ENCODE assay signal across 8 mouse cellular contexts in genomic region chr1:159783842-159784241, GRCm38 (mm10).
DNase-seq lines count a peak whose midpoint lies in the region; ATAC-seq and TF ChIP-seq lines count a peak whose summit lies in the region.

No protein-coding gene starts in this region.

- no peaks in the 10 kb centered on the region for H3K79me2 ChIP-seq in heart, adult 2 months (replicated peaks; ENCODE audit: control insufficient read depth, insufficient read depth, low read length)

- H3K36me3 ChIP-seq in heart, adult 2 months (ENCODE audit: control insufficient read depth, insufficient read depth, low read length), result no peaks in the 10 kb centered on the region
- H3K36me3 ChIP-seq in heart, embryonic 12.5 days, result no peaks in the 10 kb centered on the region
- H3K36me3 ChIP-seq in thymus, adult 2 months (ENCODE audit: control insufficient read depth, insufficient read depth, low read length), result no peaks in the 10 kb centered on the region

- no peak for TF ChIP-seq POLR2A in heart, adult 2 months (IDR thresholded peaks at IDR 0.05; ENCODE audit: insufficient read depth, low read depth, low read length)
- TF ChIP-seq POLR2A in thymus, adult 2 months (IDR thresholded peaks at IDR 0.05; ENCODE audit: control insufficient read depth, extremely low read depth, insufficient read depth, low read length, poor library complexity), result no peak

- H3K27me3 ChIP-seq in heart, adult 2 months (ENCODE audit: control insufficient read depth, insufficient read depth, low read length), result no peaks in the 10 kb centered on the region
- 0 out of 2 replicates have a peak, but pooled peaks cover 3% of the 10 kb centered on the region for H3K27me3 ChIP-seq in heart, embryonic 12.5 days (replicated peaks)
- H3K27me3 ChIP-seq in thymus, adult 2 months (ENCODE audit: control insufficient read depth, insufficient read depth, low read length), result no peaks in the 10 kb centered on the region

- TF ChIP-seq EP300 in heart, adult 2 months (IDR thresholded peaks at IDR 0.05; ENCODE audit: insufficient read depth, low read depth, low read length), result no peak

- peak; percentile 9 to 46 for DNase-seq in heart, adult 2 months
- DNase-seq in urinary bladder, postnatal 14 days (ENCODE audit: low spot score), result peak; percentile 32
- DNase-seq in urinary bladder, adult 2 months (ENCODE audit: low spot score), result no peak
- DNase-seq in cerebellum, adult 9-11 months, result peak; percentile 52
- DNase-seq in heart, postnatal 36 days, result peak; percentile 37 to 43
- DNase-seq in lung, adult 18-20 months, result peak; percentile 3 to 27
- DNase-seq in thymus, adult 2 months, result peak; percentile 46

- H3K27ac ChIP-seq in heart, adult 2 months, result no peak overlapping the region
- no peak overlapping the region for H3K27ac ChIP-seq in heart, embryonic 12.5 days (ENCODE audit: poor library complexity, severe bottlenecking)
- H3K27ac ChIP-seq in thymus, adult 2 months (ENCODE audit: control insufficient read depth, insufficient read depth, low read length), result no peak overlapping the region

- no peaks in the 10 kb centered on the region for H3K4me1 ChIP-seq in heart, adult 2 months (ENCODE audit: control insufficient read depth, insufficient read depth, low read length)
- H3K4me1 ChIP-seq in heart, embryonic 12.5 days (replicated peaks), result no peaks in the 10 kb centered on the region
- H3K4me1 ChIP-seq in thymus, adult 2 months (replicated peaks; ENCODE audit: control insufficient read depth, insufficient read depth, low read length), result no peaks in the 10 kb centered on the region

- no peaks in the 10 kb centered on the region for H3K9me3 ChIP-seq in heart, embryonic 12.5 days (replicated peaks)

- no peak for ATAC-seq in heart, embryonic 12.5 days (ENCODE audit: insufficient number of reproducible peaks, low FRiP score)

- no peak overlapping the region for H3K4me3 ChIP-seq in heart, adult 2 months
- no peak overlapping the region for H3K4me3 ChIP-seq in heart, embryonic 12.5 days
- no peak overlapping the region for H3K4me3 ChIP-seq in thymus, adult 2 months (ENCODE audit: control insufficient read depth, insufficient read depth, low read length)

- intact Hi-C loops in heart, adult 2 months (cut with DNase I), result loop anchor here (2.0 to 5.0 kb wide), 2 partner anchors 259 to 387 kb away; no protein-coding TSS in a partner anchor
- intact Hi-C loops in heart, postnatal 36 days (cut with DNase I), result loop anchor here (2.0 to 5.0 kb wide), 3 partner anchors 261 to 492 kb away; partner anchors contain the start of gene Tnr

- H3K4me2 ChIP-seq in heart, embryonic 12.5 days, result no peak overlapping the region

- 27% methylated on average over 5 of the region's 5 CpGs for WGBS in heart, adult 2 months
- 35% methylated on average over 5 of the region's 5 CpGs for WGBS in heart, embryonic 12.5 days
- WGBS in thymus, adult 2 months, result 29% methylated on average over 5 of the region's 5 CpGs

- peak; percentile 82 for TF ChIP-seq CTCF in heart, adult 2 months (IDR thresholded peaks at IDR 0.05)
- TF ChIP-seq CTCF in thymus, adult 2 months (IDR thresholded peaks at IDR 0.05; ENCODE audit: borderline replicate concordance, control insufficient read depth, extremely low read depth, insufficient read depth, low read length, poor library complexity), result peak; percentile 50; the same call in 1 of the 2 replicates

- H3K9ac ChIP-seq in heart, adult 2 months (ENCODE audit: low read depth, low read length), result no peak overlapping the region
- no peak overlapping the region for H3K9ac ChIP-seq in heart, embryonic 12.5 days
